Mouse (Mus musculus) T-cell, adult 2 months (primary cell): ENCODE measurements around the gene Kctd4.

ENCODE experiments used
- DNase-seq: peaks from one replicate; pipeline ENCODE4 v3.0.0; 2022; ENCODE audit warnings: low spot score

Gene Kctd4

DNA sequence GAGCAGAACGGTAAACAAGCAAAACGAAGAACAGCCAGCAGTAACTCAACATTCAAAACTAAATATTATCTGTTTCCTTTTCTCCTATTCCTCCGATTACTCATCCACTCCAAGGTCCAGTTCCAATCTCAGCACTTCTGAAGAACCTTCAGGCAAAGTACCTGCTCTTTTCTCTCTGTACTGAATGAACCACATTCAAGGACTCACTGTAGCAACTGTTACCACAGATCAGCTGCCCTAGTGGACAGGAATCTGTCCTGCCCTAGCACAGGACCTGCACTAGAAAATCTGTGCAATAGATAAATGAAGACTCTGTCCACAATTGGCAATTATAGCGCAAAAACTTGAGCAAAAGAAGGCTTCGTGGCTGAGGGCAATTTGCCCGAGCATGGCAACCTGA is 36.1 kb downstream of the Kctd4 start:
- DNase-seq, result no peak

DNA sequence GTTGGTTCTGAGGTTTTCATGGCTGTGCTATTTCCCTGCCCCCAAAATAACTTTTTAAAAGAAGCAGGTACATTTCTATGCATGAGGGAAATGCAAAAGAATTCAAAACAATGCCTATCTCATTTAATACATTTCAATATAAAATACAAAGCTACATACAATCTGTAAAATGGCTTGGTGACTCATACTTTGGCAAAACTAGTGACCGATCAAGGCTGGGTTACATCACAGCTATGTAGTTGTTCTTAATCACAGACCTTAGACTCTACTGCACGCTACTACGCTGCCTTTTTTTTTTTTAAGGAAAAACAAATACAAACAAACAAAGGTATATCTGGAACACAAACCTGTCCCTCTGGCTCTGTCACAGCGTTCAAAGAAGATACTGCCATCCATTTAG is 37.6 kb downstream of the Kctd4 start:
- DNase-seq, result no peak

DNA sequence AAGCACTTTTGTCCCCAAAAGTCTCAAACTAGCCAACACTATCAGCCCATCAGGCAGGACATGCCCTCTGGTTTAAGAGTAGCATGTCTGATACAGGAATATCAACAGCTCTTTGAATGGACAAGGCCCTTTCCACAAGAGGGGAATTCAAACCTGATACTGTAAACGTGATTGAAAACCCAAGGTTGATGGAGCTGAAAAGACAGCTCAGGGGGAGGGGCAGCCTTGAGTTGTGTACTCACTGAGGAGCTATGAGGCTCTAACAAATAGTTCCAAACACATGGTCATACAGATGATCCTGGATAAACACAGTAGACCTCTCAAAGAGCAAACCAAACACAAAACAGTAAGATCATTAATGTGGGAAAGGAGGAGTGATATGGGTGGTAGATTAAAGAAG is 43.3 kb downstream of the Kctd4 start:
- no peak for DNase-seq

DNA sequence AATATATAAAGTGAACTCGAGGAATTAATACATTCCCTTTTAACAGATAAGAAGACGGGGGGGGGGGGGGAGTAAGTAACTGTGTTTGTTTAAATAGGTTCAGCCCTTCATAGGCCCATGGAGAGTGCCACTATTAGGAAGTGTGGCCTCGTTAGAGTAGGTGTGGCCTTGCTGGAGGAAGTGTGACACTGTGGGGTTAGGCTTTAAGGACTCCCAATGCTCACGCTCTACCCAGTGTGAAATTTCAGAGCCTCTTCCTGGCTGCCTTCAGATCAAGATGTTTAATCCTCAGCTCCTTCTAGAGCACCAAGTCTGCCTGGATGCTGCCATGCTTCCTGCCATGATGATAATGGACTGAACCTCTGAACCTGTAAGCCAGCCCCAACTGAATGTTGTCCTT is 47.0 kb downstream of the Kctd4 start:
- DNase-seq, result no peak

DNA sequence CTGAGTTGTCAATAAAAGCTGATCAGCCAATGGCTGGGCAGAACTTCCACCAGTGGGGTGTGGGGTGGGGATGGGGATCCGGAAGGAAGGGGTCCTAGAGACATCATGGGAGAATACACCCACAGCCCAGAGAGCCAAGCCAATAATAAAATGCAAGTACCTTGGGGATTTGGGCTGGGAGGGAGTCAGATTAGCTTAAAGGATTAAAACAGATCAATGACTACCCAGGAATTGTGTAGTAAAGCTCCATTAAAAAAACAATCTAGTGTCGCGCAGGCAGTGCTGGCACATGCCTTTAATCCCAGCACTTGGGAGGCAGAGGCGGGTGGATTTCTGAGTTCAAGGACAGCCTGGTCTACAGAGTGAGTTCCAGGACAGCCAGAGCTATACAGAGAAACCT is 50.2 kb downstream of the Kctd4 start:
- DNase-seq, result no peak

DNA sequence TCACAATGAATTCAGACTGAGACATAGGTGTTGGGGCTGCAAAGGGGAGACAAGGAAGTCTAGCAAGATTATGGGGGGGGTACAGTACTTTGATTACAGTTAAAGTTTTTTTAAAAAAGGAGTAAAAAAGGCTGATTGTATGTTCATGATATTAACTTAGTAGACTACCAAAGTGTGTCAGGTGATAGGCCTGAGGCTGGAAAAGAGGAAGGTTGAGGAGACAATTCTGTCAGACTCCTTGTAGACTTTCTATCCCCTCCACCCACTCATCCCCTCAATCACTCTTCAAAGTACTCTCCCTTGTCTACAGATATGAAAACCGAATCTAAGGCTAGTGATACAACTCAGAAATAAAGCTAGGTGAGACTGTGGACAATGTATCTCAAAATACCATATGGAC is 53.4 kb downstream of the Kctd4 start:
- DNase-seq, result no peak

DNA sequence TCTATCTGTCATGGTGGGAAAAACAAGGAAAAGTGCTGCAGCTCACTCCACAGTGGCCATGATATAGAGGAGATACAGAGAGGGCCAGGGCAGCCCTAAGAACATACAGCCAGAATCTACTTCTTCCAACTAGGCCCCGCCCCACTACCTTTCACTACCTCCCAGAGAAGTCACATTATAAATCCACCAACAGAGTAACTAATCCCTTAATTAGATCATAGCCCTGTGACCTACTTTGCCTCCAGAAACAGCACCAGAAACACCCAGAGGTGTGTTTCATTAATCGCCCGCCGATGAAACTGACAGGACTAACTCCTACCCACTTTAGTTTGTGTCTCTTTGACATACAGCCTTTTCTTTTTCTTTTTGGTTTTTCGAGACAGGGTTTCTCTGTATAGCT is 54.4 kb downstream of the Kctd4 start:
- DNase-seq, result no peak

DNA sequence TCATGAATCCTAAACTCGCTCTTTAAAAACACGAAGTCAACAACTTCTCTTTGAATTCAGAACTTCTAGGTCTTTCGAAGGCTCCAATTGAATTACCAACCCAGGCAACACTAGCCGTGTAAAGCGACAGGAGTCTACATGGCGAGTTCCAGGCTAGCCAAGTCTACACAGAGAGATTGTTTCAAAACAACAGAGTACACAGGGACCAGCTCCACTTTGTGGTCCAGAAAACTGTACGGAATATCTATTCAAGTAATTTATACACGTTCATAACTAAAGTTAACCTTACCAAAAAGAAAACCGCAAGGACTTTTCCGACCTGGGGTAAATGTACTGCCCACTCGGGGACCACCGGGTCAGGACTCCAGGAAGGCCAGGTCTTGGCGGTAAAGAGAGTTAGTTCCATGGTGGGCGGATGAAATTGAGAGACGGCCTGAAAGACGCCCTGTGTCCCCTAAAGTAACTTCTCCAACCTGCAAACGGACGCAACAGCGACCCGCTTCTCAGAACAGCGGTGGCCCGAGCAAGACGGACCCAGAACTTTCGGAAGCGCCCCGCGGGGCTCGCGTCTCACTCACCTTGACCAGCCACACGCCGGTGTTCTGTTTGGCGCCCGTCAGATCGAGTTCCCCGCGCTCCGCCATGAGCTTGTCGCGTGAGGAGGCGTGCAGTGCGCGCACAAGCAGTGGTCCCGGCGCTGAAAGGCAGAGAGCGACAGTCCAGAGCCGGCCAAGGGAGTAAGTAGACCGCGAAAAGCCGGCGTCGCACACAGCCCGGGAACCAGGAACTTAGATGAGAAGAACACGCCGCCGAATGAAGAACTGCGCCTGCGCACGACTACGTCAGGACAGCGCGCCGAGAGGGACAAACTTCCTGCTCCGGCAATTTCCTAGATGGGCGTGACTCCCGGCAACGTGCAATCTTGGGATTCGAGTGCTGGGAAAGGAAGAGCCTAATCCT is 55.6 kb downstream of the Kctd4 start, which contains the start of gene Gtf2f2:
Gene Gtf2f2, minus strand, starts transcription at position 764 of the 960 bp plus-strand sequence.
- DNase-seq, result peak; percentile 87

DNA sequence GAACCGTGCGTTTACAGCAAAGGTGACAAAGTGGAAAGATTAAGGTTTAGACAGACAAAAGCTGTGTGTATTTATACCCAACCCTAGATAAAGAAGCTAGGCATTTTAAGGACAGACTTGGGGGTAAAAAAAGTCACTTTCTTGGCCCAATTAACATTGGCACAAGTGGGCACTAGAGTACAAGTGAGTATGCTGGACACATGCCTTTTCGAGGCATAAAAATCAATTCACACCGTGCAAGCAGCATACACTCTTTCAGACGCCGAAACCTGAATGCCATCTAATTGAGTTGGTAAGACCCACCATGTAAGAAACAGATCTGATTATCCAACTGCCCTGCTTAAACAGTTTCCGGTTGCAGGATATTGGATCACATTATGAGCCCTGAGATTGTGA is 56.3 kb downstream of the Kctd4 start:
- no peak for DNase-seq

DNA sequence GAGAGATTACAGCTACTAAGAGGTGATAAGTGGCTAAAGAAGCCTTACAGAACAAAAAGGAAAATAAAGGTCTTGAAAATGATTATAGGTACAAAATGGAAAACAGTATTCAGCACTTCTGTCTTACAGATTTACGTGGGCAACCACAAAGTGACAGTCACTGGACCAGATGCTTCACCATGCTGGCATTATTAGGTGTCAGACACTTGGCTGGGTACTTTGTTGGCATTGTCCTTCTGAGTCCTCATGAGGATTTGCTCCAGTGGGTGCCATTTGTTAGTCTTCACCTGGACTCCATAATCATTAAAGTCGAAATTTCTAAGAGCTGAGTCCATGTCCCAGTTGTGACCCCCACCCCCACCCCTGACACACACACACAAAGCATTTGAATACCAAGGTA is 59.5 kb downstream of the Kctd4 start:
- no peak for DNase-seq
